8 mouse cellular contexts compared by ENCODE assay signal in genomic region chr11:69899870-69900269, GRCm38 (mm10). TPM values are rescaled to one million over a fixed set of nuclear protein-coding genes. Genes with fewer than 3 reads are reported as not detected.
DNase-seq lines count a peak whose midpoint lies in the region; ATAC-seq and TF ChIP-seq lines count a peak whose summit lies in the region.

No protein-coding gene starts in this region.

- peaks cover 17% of the 10 kb centered on the region; the same call in 1 of the 2 replicates for H3K4me1 ChIP-seq in kidney, postnatal 0 days (replicated peaks; ENCODE audit: insufficient read depth, low read length)
- peaks cover 3% of the 10 kb centered on the region; the same call in 1 of the 2 replicates for H3K4me1 ChIP-seq in forebrain, embryonic 11.5 days (replicated peaks; ENCODE audit: control insufficient read depth, insufficient read depth, low read length)
- peaks cover 11% of the 10 kb centered on the region; the same call in 1 of the 2 replicates for H3K4me1 ChIP-seq in intestine, embryonic 16.5 days (ENCODE audit: control insufficient read depth, insufficient read depth, low read length)

- peak overlapping the region; percentile 90 for H3K4me2 ChIP-seq in kidney, postnatal 0 days (ENCODE audit: low read length)
- peak overlapping the region; percentile 93 for H3K4me2 ChIP-seq in forebrain, embryonic 11.5 days (ENCODE audit: low read depth, low read length, severe bottlenecking)
- peak overlapping the region; percentile 96 for H3K4me2 ChIP-seq in intestine, embryonic 16.5 days (ENCODE audit: low read depth, low read length)

- no peaks in the 10 kb centered on the region for H3K9me3 ChIP-seq in kidney, postnatal 0 days (replicated peaks; ENCODE audit: low read length)
- no peaks in the 10 kb centered on the region for H3K9me3 ChIP-seq in forebrain, embryonic 11.5 days (ENCODE audit: control insufficient read depth, low read length)
- H3K9me3 ChIP-seq in intestine, embryonic 16.5 days (ENCODE audit: control insufficient read depth, low read length): no peaks in the 10 kb centered on the region

- H3K36me3 ChIP-seq in kidney, postnatal 0 days (ENCODE audit: insufficient read depth, low read length): peaks cover 11% of the 10 kb centered on the region
- no peaks in the 10 kb centered on the region for H3K36me3 ChIP-seq in forebrain, embryonic 11.5 days (ENCODE audit: control insufficient read depth, insufficient read depth, low read length)
- H3K36me3 ChIP-seq in intestine, embryonic 16.5 days (ENCODE audit: control insufficient read depth, insufficient read depth, low read length): peaks cover 10% of the 10 kb centered on the region; the same call in 1 of the 2 replicates

- ATAC-seq in kidney, postnatal 0 days (replicated peaks; ENCODE audit: low FRiP score, low read depth): no peak
- ATAC-seq in forebrain, embryonic 11.5 days (replicated peaks; ENCODE audit: low FRiP score): no peak
- ATAC-seq in intestine, embryonic 16.5 days: no peak
- no peak for ATAC-seq in activated CD4-positive, CD25-positive, alpha-beta regulatory T cell, adult 4 months
- no peak for ATAC-seq in frontal cortex, adult (ENCODE audit: low TSS enrichment)

- H3K9ac ChIP-seq in kidney, postnatal 0 days (ENCODE audit: low read depth, low read length): peak overlapping the region; percentile 77; the same call in 1 of the 2 replicates
- peak overlapping the region; percentile 99 for H3K9ac ChIP-seq in forebrain, embryonic 11.5 days (ENCODE audit: low read length)
- H3K9ac ChIP-seq in intestine, embryonic 16.5 days (ENCODE audit: low read depth, low read length): peak overlapping the region; percentile 96

- H3K27ac ChIP-seq in kidney, postnatal 0 days: no peak overlapping the region
- H3K27ac ChIP-seq in forebrain, embryonic 11.5 days (ENCODE audit: low read depth, low read length): no peak overlapping the region
- no peak overlapping the region for H3K27ac ChIP-seq in intestine, embryonic 16.5 days (ENCODE audit: low read length)

- WGBS in kidney, postnatal 0 days: 15% methylated on average over 4 of the region's 4 CpGs
- WGBS in forebrain, embryonic 11.5 days: 27% methylated on average over 4 of the region's 4 CpGs
- 20% methylated on average over 4 of the region's 4 CpGs for WGBS in intestine, embryonic 16.5 days

- peak overlapping the region; percentile 62 for H3K4me3 ChIP-seq in kidney, postnatal 0 days (replicated peaks; ENCODE audit: low read depth, low read length)
- peak overlapping the region; percentile 96 for H3K4me3 ChIP-seq in forebrain, embryonic 11.5 days (ENCODE audit: low read depth, low read length)
- H3K4me3 ChIP-seq in intestine, embryonic 16.5 days (ENCODE audit: low read length): peak overlapping the region; percentile 82

- DNase-seq in kidney, postnatal 0 days (ENCODE audit: low spot score): no peak
- no peak for DNase-seq in kidney, adult 18-20 months
- DNase-seq in forebrain, embryonic 11.5 days (ENCODE audit: low spot score): no peak
- peak; percentile 34 for DNase-seq in neural tube, embryonic 10.5 days (ENCODE audit: extremely low spot score, low spot score)
- no peak for DNase-seq in adrenal gland, postnatal 14 days

- no peaks in the 10 kb centered on the region for H3K27me3 ChIP-seq in kidney, postnatal 0 days (ENCODE audit: insufficient read depth, low read length)
- H3K27me3 ChIP-seq in forebrain, embryonic 11.5 days (ENCODE audit: control insufficient read depth, insufficient read depth, low read length): no peaks in the 10 kb centered on the region
- no peaks in the 10 kb centered on the region for H3K27me3 ChIP-seq in intestine, embryonic 16.5 days (replicated peaks; ENCODE audit: control insufficient read depth, insufficient read depth, low read length)

- TF ChIP-seq CTCF in kidney, postnatal 0 days (IDR thresholded peaks at IDR 0.05; ENCODE audit: low read depth): no peak

RNA-seq across cellular contexts. Expression of gene 2810408A11Rik, which starts 0.9 kb away (rescaled TPM):
- polyA plus RNA-seq in kidney, postnatal 0 days (2015; fragmentation: Nextera tagmentation; extraction: Ambion mirVana): 12.5 and 13.0 TPM in 2 replicates
- polyA plus RNA-seq in forebrain, embryonic 11.5 days (2014; fragmentation: Nextera tagmentation; extraction: Ambion mirVana): 17.2 and 17.6 TPM in 2 replicates
- polyA plus RNA-seq in intestine, embryonic 16.5 days (2015; fragmentation: Nextera tagmentation; extraction: Ambion mirVana): 4.7 and 5.4 TPM in 2 replicates
- 1 to 10 TPM; 1.1 to 1.2 TPM for polyA plus RNA-seq in activated CD4-positive, CD25-positive, alpha-beta regulatory T cell, adult 4 months (2017; shearing (Covaris generic))
- 1.8 and 2.1 TPM in 2 replicates for total RNA-seq in adrenal gland, postnatal 14 days (2021)

RNA-seq across cellular contexts. Expression of gene Neurl4, which starts 1.0 kb away (rescaled TPM):
- polyA plus RNA-seq in kidney, postnatal 0 days (2015; fragmentation: Nextera tagmentation; extraction: Ambion mirVana): 9.7 and 12.7 TPM in 2 replicates
- 16.4 and 23.0 TPM in 2 replicates for polyA plus RNA-seq in forebrain, embryonic 11.5 days (2014; fragmentation: Nextera tagmentation; extraction: Ambion mirVana)
- 7.1 and 10.1 TPM in 2 replicates for polyA plus RNA-seq in intestine, embryonic 16.5 days (2015; fragmentation: Nextera tagmentation; extraction: Ambion mirVana)
- polyA plus RNA-seq in activated CD4-positive, CD25-positive, alpha-beta regulatory T cell, adult 4 months (2017; shearing (Covaris generic)): 1 to 10 TPM; 7.9 to 8.0 TPM
- 45.9 and 48.8 TPM in 2 replicates for total RNA-seq in adrenal gland, postnatal 14 days (2021)

RNA-seq across cellular contexts. Expression of gene Acap1, which starts 4.5 kb away (rescaled TPM):
- polyA plus RNA-seq in kidney, postnatal 0 days (2015; fragmentation: Nextera tagmentation; extraction: Ambion mirVana): 0.33 and 0.48 TPM in 2 replicates
- polyA plus RNA-seq in forebrain, embryonic 11.5 days (2014; fragmentation: Nextera tagmentation; extraction: Ambion mirVana): 0.52 and 0.75 TPM in 2 replicates
- 4.2 and 5.2 TPM in 2 replicates for polyA plus RNA-seq in intestine, embryonic 16.5 days (2015; fragmentation: Nextera tagmentation; extraction: Ambion mirVana)
- polyA plus RNA-seq in activated CD4-positive, CD25-positive, alpha-beta regulatory T cell, adult 4 months (2017; shearing (Covaris generic)): 100 to 1,000 TPM; 213 to 273 TPM
- total RNA-seq in adrenal gland, postnatal 14 days (2021): 2.1 and 14.4 TPM in 2 replicates

RNA-seq across cellular contexts. Expression of gene Gps2, which starts 13.8 kb away (rescaled TPM):
- polyA plus RNA-seq in kidney, postnatal 0 days (2015; fragmentation: Nextera tagmentation; extraction: Ambion mirVana): 63.0 and 65.0 TPM in 2 replicates
- 99.2 and 106 TPM in 2 replicates for polyA plus RNA-seq in forebrain, embryonic 11.5 days (2014; fragmentation: Nextera tagmentation; extraction: Ambion mirVana)
- 60.0 and 63.8 TPM in 2 replicates for polyA plus RNA-seq in intestine, embryonic 16.5 days (2015; fragmentation: Nextera tagmentation; extraction: Ambion mirVana)
- polyA plus RNA-seq in activated CD4-positive, CD25-positive, alpha-beta regulatory T cell, adult 4 months (2017; shearing (Covaris generic)): 100 to 1,000 TPM in 1 of 2 experiments, 10 to 100 TPM in 1; 90.7 to 106 TPM
- 52.3 and 57.3 TPM in 2 replicates for total RNA-seq in adrenal gland, postnatal 14 days (2021)

RNA-seq across cellular contexts. Expression of gene Kctd11, which starts 18.7 kb away (rescaled TPM):
- 7.7 and 7.8 TPM in 2 replicates for polyA plus RNA-seq in kidney, postnatal 0 days (2015; fragmentation: Nextera tagmentation; extraction: Ambion mirVana)
- 2.9 and 3.0 TPM in 2 replicates for polyA plus RNA-seq in forebrain, embryonic 11.5 days (2014; fragmentation: Nextera tagmentation; extraction: Ambion mirVana)
- polyA plus RNA-seq in intestine, embryonic 16.5 days (2015; fragmentation: Nextera tagmentation; extraction: Ambion mirVana): 5.5 and 6.2 TPM in 2 replicates
- under 1 TPM in 1 of 2 experiments, not detected in 1; 0.56 TPM for polyA plus RNA-seq in activated CD4-positive, CD25-positive, alpha-beta regulatory T cell, adult 4 months (2017; shearing (Covaris generic))
- 4.1 and 4.4 TPM in 2 replicates for total RNA-seq in adrenal gland, postnatal 14 days (2021)

Comparison
In these comparisons a context has a peak if more than half of its experiments do, and no peak if none do; other contexts are left out.
1. RNA of gene Acap1, which starts 4.5 kb away (polyA plus RNA-seq): 213 to 273 TPM in activated CD4-positive, CD25-positive, alpha-beta regulatory T cell, adult 4 months; 4.2 to 5.2 TPM in intestine, embryonic 16.5 days, 0.52 to 0.75 TPM in forebrain, embryonic 11.5 days and 0.33 to 0.48 TPM in kidney, postnatal 0 days; every median in the first group is over 10 times any median in the second.
2. Peak in every context shown above with its lines, with median percentiles within 50 percentile points of each other: H3K4me2 ChIP-seq, H3K4me3 ChIP-seq and H3K9ac ChIP-seq.